Mouse (Mus musculus) T-cell, adult 66 days (primary cell): ENCODE data around the gene Prmt9. TPM values are rescaled to one million over a fixed set of nuclear protein-coding genes. Genes with fewer than 3 reads are reported as not detected.

ENCODE experiments used
- total RNA-seq, 2 experiments: library from RNA; stranded (reverse); gene quantifications; 3 replicates in 1 of 2; 4 replicates in 1 of 2; pipeline ENCODE4 v1.2.4; 2023

Gene Prmt9
- 10 to 100 TPM; 24.4 to 26.2 TPM for total RNA-seq

DNA sequence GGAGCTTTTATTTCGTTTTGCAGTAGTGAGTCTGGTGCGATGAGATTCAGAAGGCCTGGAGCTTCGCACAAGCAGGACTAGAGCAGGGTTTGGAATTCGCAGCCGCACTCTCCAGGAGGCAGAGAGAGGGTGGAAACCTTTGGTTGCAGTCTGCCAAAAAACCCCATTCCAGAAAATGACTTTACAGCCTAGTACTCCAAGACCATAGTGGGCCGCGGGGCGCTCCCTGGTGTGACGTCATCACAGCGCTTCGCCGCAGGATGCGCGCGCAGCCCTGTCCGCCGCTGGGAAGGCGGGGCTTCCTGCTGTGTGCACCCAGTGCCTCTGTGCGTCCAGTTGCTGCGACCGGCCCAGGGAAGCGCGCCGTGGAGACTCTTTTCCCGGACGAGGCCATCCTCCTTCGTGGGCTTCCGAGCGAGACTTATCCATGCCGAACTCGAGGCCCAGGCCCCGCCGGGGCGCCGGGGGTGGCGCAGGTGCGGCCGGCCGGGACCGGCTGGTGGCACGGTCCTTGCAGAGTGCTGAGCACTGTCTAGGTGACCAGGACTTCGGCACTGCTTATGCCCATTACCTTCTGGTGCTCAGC is at the start of gene Prmt9:
TSS of gene Prmt9 (plus strand) at position 277 of the 586 bp plus-strand sequence.

DNA sequence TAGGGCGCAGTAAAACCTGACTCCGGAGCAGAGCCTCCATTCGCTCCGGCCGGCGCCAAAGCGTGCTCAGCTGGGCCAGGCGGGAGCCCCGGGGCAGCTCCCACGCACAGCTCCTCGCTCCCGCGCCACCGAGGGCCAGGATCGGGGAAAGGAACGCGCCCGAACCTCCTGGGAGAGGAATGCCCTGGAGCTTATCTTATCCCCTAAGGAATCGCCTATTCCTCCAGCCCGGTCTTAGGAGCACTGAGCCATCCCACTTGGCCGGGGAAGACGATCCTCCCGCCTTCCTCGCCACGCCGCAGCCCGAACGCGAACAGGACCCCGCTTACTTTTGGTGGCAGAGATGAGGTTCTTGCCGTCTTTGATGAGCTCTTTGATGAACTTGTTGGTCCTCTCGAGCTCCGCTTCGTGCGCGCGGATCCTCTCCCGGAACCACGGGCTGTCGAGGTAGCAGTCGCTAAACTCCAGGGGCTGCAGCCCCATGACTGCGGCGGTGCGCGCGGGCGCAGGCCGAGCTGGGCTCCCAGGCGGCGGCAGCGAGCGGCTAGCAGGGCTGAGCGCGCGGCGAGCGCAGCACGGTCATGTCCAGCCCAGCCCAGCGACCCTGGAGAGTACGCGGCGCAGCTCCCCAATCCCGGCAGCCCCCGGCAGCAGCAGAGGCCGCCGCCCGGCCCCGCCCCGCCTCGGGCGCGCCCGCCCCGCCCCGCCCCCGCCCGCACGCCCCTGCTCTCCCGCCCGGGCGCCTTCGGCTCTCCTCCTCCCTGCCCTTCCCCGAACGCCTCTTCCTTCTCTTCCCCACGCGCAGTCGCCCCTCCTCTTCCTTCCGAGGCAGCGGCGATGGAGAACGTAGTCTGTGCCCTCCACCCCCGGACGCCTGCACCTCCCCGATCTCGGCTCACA is 31.6 kb upstream of the Prmt9 start, which contains the start of gene Arhgap10:
TSS of gene Arhgap10 (minus strand) at position 653 of the 900 bp plus-strand sequence.

DNA sequence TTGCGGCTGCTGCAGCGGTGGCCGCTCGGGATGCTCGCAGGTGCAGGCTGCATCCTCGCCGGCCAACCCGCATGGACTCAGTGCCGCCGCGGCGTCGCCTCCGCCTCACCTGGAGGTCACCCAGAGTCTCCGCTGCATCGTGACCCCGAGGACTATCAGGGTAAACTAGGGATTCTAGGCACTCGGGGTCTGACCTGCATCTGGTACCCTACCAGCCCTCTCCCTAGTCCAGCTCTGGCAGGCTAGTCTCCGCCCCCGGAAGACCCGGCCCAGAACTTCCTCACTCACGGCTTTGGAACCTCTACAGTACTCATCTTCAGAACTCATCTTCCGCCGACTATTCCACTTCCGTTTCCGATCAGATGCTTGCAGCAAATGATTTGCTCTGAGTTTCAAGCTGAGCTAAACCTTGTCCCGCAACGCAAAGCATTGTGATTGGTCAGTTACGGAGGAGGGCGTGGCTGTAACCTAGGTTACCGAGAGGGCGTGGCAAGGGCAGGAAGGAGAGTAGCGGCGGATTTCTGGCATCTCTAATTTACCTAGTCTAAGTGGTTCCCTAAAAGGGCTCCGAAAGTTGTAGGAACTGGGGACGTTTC is 61.3 kb downstream of the Prmt9 start, which contains the start of gene Tmem184c:
TSS of gene Tmem184c (minus strand) at position 325 of the 596 bp plus-strand sequence.

Other genes starting within 250 kb of the Prmt9 start
- 10 to 100 TPM; 17.3 to 20.9 TPM for gene Arhgap10, start 31.4 kb upstream of the Prmt9 start, total RNA-seq
- gene Tmem184c, start 61.3 kb downstream of the Prmt9 start, total RNA-seq, result 10 to 100 TPM; 24.4 to 29.3 TPM
- not detected for gene Ednra, start 175.1 kb downstream of the Prmt9 start, total RNA-seq